Mouse (Mus musculus): Measurements from ENCODE around the gene St7.
"Not testable (repeated sequence)": the region's sequence is repeated elsewhere in the genome, so short reads cannot be mapped to it uniquely, and the experiment has no call there.

The St7 gene

GRCm38 (mm10) chr6:17692647-17693046, at the start of gene St7:
TSS of gene St7 (plus strand) at chr6:17692933.
- DNase-seq (ENCODE audit: low spot score), result no peak

- DNase-seq (ENCODE audit: low spot score), result no peak
Observed at GRCm38 (mm10) chr6:17646107-17646506, 46.6 kb upstream of the St7 start.

GRCm38 (mm10) chr6:17652132-17652531, 40.6 kb upstream of the St7 start:
- no peak for DNase-seq (ENCODE audit: low spot score)

GRCm38 (mm10) chr6:17655080-17655479, 37.7 kb upstream of the St7 start:
- no peak for DNase-seq (ENCODE audit: low spot score)

GRCm38 (mm10) chr6:17657308-17657707, 35.4 kb upstream of the St7 start:
- no peak for DNase-seq (ENCODE audit: low spot score)

GRCm38 (mm10) chr6:17665348-17665747, 27.4 kb upstream of the St7 start:
- DNase-seq (ENCODE audit: low spot score), result no peak

GRCm38 (mm10) chr6:17666024-17666423, 26.7 kb upstream of the St7 start:
- no peak for DNase-seq (ENCODE audit: low spot score)

GRCm38 (mm10) chr6:17667813-17668212, 24.9 kb upstream of the St7 start:
- no peak for DNase-seq (ENCODE audit: low spot score)

- no peak for DNase-seq (ENCODE audit: low spot score)
Observed at GRCm38 (mm10) chr6:17668334-17668733, 24.4 kb upstream of the St7 start.

GRCm38 (mm10) chr6:17669826-17670225, 22.9 kb upstream of the St7 start:
- DNase-seq (ENCODE audit: low spot score), result no peak

- peak; percentile 59 for DNase-seq (ENCODE audit: low spot score)
Observed at GRCm38 (mm10) chr6:17675019-17675756, 17.5 kb upstream of the St7 start.

- no peak for DNase-seq (ENCODE audit: low spot score)
Observed at GRCm38 (mm10) chr6:17677008-17677407, 15.7 kb upstream of the St7 start.

- DNase-seq (ENCODE audit: low spot score), result no peak
Observed at GRCm38 (mm10) chr6:17680266-17680925, 12.3 kb upstream of the St7 start.

- DNase-seq (ENCODE audit: low spot score), result no peak
Observed at GRCm38 (mm10) chr6:17681810-17682209, 10.9 kb upstream of the St7 start.

- DNase-seq (ENCODE audit: low spot score), result no peak
Observed at GRCm38 (mm10) chr6:17688676-17689075, 4.1 kb upstream of the St7 start.

GRCm38 (mm10) chr6:17693726-17694549, 1.2 kb downstream of the St7 start:
- peak; percentile 58 for DNase-seq (ENCODE audit: low spot score)

- peak; percentile 51 for DNase-seq (ENCODE audit: low spot score)
Observed at GRCm38 (mm10) chr6:17694550-17694951, 1.8 kb downstream of the St7 start.

- DNase-seq (ENCODE audit: low spot score), result no peak
Observed at GRCm38 (mm10) chr6:17696321-17696734, 3.6 kb downstream of the St7 start.

- no peak for DNase-seq (ENCODE audit: low spot score)
Observed at GRCm38 (mm10) chr6:17700936-17701612, 8.3 kb downstream of the St7 start.

- DNase-seq (ENCODE audit: low spot score), result not testable (repeated sequence)
Observed at GRCm38 (mm10) chr6:17704038-17704437, 11.3 kb downstream of the St7 start.

- DNase-seq (ENCODE audit: low spot score), result no peak
Observed at GRCm38 (mm10) chr6:17705973-17706372, 13.2 kb downstream of the St7 start.

GRCm38 (mm10) chr6:17718978-17719377, 26.2 kb downstream of the St7 start:
- no peak for DNase-seq (ENCODE audit: low spot score)
